Mouse (Mus musculus): ENCODE data around the gene Gpd1.
A peak's percentile ranks its signal among the peaks of the same experiment; 100 is the strongest.
"Not testable (repeated sequence)": the region's sequence is repeated elsewhere in the genome, so short reads cannot be mapped to it uniquely, and the experiment has no call there.

The Gpd1 gene

DNA sequence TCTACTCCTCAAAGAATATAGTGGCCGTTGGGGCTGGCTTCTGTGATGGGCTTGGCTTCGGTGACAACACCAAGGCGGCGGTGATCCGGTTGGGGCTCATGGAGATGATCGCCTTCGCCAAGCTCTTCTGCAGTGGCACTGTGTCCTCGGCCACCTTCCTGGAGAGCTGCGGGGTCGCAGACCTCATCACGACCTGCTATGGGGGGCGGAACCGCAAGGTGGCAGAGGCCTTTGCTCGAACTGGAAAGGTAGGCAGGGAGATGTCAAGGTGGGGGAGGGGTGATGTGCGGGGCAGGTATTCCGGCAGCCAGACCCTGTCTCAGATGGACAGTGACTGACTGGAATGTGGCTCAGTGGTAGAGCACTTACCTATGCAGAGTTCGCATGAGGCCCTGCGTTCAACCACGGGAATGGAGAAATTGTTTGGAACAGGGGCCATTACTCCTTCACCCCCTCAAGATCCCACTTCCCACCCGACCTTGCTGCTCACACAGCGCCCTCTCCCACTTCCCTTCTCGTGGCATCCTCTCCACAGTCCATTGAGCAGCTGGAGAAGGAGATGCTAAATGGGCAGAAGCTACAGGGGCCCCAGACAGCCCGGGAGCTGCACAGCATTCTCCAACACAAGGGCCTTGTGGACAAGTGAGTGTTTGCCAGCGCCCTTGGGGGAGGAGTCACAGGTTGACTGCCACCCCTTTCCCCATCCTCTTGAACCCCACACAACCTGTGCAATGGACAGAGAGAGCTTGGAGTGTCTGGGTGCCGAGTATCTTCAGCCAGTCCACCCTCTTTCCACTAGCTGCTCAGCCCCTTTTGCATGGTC is 4.8 kb downstream of the Gpd1 start:
- DNase-seq (ENCODE audit: low read depth, low spot score) = no peak

DNA sequence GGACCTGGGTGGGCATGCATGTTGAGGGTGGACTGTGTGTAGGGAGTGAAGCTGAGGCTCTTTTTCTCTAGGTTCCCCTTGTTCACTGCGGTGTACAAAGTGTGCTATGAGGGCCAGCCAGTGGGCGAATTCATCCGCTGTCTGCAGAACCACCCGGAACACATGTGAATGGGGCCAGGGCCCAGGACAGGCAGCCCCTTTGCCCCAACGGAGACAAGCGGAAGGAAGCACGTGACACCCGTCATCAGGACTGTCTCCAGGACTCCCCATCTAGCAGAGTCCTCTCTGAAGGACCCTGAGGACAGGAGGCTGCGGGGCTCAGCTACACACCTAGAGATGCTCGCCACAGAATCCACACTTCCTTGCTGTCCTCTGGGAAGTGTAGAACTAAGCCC is 5.8 kb downstream of the Gpd1 start:
- DNase-seq (ENCODE audit: low read depth, low spot score) = no peak

DNA sequence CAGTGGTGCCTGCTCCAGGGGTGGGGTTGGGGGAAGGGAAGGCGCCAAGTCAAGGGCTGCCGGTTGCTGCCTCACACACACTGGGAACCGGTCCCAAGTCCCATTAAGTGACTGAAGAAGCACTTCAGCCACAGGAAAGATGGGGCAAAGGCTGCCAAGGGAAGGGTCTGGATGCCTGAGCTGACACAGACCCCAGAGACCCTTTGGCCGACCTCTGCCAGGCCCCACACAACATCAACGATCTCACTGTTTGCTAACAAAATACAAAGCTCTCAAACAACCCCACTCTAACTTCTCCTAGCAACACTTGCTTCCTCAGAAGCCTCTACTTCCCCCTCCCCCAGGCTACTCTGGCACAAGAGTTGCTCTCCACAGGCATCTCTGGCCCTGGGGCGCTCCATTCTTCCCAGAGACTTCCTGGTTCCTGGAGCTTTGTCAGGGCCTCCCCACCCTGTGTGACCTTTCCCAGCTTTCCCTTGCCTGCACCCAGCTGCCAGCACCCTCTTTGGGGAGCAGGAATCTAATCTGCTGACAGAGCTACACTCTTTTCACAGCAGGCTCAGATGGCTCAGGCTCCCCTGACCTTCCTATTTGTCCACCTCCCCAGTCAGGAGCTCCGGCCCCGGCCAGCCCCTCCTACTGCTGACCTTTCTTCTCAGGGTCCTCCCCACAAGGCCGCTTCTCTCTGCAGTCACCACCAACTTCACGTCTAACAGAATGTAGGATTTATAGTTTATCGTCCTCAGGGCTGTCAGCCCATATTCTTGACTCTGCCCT is 6.4 kb downstream of the Gpd1 start:
- DNase-seq (ENCODE audit: low read depth, low spot score) = no peak

DNA sequence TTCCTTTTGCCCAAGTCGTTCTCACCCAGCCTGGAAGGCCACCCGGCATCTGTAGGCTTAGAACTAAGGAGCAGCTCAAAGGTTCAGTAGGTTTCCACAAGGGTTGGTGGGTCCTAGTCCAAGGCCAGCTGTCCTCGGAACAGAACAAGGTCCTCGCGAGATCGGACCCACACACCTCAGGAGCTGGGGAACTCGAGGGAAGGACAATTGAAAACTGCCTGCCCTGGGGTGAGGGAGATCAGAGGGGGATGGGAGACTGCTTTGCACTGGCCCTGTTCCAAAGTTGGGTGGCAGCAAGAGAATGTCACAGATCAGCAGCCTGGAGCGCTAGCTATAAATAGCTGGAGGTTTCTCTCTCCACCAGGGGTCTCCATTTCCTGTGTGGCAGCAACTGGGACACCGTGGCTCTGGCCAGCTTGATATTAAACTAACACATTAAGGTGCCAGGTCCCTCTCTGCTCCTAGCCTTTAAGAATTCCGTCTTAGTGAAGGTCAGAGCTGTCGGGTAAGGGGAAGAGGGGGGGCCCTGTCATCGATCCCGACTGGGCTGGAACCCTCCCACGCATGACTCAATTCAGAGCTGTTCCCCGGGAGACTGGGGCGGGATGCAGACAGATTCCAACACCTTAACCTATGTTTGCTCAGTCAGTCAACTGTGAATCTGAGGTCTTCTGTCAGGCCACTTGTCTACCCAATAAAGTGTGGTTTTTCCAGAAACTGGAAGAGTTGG is 7.1 kb downstream of the Gpd1 start:
- DNase-seq (ENCODE audit: low read depth, low spot score) = peak; percentile 62

DNA sequence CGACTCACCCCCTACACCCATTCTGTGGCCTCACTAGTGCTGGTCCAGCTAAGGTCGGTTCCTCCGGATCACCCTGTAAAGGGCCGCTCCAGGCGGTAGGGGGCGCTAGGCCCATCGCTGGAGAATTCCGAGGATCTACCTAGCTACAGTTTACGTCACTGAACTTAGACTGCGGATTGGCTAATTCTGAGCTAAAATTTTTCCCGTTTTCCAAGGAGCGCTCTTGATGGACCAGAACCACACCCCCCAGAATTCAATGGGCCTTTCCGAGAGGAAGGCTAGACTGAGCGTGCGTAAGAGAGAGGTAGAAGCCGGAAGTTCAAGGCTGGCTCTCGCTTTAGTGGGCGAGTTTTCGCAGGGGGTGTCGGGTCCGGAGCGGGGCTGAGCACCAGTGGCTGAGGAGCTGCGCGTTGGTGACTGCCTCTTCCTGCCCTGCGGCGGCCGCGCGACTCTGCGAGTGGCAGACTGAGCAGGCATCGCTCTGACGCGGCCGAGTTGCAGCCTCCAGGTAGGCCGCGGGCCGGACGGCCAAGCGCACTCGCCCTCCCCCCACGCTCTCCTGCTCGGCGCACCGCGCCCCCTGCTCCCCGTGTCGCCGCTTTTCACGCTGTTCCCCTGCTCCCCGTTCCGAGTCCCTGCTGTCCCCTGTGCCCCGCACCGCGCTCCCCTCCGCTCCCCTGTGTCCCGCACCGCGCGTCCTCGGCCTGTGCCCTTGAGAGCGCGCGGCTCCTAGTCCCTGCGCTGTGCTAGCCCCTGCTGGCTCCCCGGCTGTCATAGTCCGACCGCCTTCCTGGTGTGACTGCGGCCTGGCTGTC is 8.2 kb downstream of the Gpd1 start, which contains the start of gene Cox14:
TSS of gene Cox14 (plus strand) at position 278 of the 815 bp plus-strand sequence.
- peak; percentile 97 for DNase-seq (ENCODE audit: low read depth, low spot score)

DNA sequence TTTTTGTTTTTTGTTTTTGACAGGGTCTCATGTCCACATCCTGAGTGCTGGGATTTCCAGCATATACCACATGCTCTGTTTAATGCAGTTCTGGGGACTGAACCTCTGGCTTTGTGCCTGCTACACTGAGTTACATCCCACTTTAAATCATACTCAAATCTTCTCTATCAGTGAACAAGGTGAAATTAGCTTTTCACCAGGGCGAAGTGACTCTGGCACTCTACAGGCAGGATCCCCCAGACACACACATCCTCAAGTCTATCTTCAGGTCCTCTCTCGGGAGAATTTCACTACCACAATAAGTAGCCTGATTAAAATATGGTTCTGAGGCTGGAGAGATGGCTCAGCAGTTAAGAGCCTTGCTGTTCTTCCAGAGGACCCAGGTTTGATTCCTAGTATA is 9.2 kb downstream of the Gpd1 start:
- DNase-seq (ENCODE audit: low read depth, low spot score) = no peak

DNA sequence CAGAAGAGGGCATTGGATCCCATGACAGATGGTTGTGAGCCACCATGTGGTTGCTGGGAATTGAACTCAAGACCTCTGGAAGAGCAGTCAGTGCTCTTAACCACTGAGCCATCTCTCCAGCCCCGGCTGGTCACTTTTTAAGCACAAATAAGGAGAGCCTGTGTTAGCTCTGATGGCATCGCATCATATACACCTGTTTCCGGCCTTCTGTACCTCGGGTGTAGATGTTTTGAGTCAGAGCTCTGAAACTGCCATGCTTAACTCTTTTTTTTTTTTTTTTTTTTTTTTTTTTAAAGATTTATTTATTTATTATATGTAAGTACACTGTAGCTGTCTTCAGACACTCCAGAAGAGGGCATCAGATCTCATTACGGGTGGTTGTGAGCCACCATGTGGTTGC is 9.7 kb downstream of the Gpd1 start:
- DNase-seq (ENCODE audit: low read depth, low spot score) = not testable (repeated sequence)

DNA sequence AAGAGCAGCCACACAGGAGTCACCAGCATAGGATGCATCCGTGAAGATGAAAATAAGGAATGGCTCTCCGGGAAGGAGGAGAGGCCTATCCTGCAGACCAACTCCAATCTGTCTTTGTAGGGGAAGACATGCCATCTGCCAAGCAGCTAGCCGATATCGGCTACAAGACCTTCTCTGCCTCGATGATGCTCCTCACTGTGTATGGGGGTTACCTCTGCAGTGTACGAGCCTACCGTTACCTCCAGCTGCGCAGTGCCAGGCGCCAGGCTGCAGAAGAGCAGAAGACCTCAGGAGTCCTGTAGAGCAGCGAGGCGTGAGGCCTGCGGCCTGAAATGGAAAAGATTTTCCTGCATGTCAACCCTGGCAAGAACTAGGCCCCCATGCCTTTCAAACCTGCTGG is 10.2 kb downstream of the Gpd1 start:
- DNase-seq (ENCODE audit: low read depth, low spot score) = no peak

DNA sequence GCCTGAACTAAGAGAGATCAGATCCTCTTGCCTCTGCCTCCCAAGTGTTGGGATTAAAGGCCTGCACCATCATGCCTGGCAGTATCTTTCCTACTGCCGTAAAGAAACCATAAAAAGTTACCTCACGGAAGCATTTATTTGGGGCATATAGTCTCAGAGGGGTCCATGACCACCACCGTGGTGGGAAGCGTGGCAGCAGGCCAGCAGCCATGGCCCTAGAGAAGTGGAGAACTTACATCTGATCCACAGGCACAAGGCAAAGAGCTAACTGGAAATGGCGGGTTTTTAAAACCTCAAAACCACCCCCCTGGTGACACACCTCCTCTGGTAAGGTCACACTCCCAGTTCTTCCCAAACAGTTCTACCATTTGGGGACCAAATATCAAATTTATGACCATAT is 10.9 kb downstream of the Gpd1 start:
- DNase-seq (ENCODE audit: low read depth, low spot score) = no peak

DNA sequence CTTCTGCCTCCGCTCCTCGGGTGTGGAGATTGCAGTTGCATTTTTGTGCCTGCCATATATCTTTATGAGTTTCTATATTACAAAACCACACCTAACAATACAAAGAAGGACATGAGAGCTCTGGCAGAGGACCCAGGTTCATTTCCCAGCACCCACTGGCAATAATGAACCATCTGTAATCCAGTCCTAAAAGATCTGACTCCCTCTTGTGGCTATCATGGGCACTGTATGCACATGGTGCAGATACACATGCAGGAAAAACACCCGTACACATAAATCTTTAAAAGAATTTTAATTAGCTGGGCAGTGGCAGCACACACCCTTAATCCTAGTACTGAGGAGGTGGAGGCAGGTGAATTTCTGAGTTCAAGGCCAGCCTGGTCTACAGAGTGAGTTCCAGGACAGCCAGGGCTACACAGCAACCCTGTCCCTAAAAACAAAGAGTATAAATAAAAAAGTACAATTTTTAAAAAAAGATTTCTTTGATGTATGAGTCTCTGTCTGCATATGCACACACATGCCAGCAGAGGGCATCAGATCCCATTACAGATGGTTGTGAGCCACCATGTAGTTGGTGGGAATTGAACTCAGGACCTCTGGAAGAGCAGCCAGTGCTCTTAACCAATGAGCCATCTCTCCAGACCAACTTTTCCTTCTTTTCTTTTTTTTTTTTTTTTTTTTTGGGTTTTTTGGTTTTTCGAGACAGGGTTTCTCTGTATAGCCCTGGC is 11.9 kb downstream of the Gpd1 start:
- no peak for DNase-seq (ENCODE audit: low read depth, low spot score)

DNA sequence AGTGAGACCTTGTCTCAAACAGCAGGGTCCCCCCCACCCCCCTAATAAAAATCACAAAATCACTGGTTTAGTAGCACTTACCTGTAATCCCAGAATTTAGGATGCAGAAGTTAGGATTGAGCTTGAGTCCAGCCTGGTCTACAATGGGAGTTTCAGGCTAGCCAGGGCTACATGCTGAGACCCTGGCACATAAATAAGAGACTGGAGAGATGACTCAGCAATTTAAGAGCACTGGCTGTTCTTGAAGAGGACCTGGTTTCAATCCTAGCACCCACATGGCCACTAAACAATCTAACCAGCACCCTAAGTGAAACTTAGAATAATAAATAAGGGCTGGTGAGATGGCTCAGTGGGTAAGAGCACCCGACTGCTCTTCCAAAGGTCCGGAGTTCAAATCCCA is 13.9 kb downstream of the Gpd1 start:
- no peak for DNase-seq (ENCODE audit: low read depth, low spot score)

DNA sequence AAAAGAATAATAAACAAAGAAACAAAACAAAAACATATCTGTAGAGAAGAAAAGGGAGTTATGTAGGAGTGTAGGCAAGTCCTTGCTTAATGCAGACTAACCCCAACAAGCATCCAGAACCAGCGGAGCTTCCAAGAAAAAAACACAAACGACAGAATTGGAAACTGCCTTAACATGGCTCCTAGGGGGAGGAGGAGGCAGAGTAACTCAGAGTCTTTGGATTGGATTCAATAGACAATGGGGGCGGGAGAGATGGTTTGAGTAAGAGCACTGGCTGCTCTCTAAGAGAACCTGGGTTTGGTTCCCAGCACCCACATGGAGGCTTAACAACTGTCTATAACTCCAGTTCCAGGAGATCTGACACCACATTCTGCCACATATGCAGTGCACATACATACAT is 14.4 kb downstream of the Gpd1 start:
- DNase-seq (ENCODE audit: low read depth, low spot score) = no peak

DNA sequence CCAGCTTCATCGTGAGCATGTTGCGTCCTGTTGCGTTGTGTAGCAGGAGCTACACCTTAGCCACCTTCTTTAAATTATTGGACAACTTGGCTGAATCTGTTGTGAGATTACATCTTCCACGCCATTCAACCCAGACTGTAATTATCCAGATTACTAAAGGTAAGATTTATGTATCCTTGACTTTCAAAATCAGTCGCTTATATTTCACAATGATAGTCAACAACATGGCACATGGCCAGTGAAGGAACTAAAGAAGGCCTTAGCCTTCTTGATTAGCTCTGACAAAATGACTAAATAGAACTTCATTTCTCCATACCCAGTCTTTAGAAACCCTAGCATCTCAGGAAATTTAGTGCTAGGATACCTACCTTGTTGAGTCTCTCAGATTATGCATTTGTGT is 15.9 kb downstream of the Gpd1 start:
- DNase-seq (ENCODE audit: low read depth, low spot score) = no peak

DNA sequence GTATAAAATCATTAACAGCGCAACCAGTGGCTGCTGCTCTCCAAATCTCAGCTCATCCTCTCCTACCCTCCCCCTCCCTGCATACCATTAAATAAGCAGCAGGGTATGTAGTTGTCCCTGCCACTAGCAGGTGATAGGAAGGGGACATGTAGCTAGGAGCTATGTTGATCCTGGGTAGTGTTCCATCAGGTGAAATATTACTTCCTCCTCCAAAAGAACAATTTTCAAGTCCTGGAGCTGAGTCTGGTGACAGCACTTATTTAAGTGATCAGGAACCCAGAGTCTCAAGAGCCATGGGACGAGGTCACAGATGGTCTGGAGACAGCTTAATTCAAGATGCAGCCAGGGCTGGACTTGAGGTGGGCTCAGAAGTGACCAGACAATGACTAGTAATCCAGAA is 18.3 kb downstream of the Gpd1 start:
- DNase-seq (ENCODE audit: low read depth, low spot score) = no peak

DNA sequence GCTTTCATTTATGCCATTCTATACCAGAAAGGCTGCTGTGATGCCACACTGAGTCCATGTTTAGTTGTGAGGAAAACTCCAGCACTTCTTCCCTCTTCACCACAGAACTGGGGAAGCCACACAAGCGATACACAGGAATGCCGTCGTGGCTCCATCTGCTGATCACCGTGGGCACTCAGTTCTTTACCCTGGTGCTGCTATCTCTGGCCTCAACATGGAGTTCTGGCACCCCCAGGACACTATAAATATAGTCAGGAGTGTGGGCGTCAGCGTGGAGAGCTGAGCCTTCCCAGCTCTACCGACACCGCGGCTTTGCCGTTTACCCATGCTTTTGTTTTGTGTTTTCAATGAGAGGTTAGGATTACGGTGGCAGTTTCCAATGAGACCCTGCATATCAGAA is 19.4 kb downstream of the Gpd1 start:
- DNase-seq (ENCODE audit: low read depth, low spot score) = no peak

DNA sequence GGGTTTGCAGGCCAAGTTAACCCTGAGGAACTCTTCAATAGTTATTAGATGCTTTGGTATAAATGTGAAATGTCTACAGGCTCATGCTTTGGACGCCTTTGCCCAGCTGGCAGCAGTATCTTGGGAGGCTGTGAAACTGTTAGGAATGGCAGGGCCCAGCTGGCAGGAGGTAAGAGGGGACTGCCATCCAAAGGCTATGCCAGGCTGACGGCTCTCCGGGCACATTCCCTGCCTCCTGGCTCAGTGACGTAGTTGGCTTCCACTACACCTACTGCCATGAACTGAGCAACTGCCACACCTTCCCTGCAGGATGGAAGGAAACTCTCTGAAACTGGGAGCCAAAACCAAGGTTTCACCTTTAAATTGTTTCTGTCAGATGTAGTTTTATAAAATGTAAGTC is 22.9 kb downstream of the Gpd1 start:
- no peak for DNase-seq (ENCODE audit: low read depth, low spot score)

DNA sequence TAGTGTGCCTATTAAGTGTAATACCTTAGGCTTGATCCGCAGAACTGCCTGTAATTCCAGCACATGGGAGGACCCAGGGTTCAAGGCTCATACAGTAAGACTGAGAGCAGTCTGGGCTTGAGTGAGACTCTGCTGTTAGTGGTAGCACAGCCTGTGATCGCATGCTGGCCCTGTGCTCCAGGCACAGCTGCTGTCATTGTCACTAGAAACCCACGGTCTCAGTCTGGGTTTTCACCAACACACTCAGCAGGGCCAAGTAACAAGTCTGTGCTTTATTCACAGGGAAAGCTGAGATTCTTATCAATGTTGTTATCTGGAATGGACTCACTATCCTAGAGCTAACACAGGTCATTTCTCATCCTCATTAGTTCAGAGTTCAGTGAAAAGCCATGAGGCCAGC is 36.9 kb downstream of the Gpd1 start:
- no peak for DNase-seq (ENCODE audit: low read depth, low spot score)

DNA sequence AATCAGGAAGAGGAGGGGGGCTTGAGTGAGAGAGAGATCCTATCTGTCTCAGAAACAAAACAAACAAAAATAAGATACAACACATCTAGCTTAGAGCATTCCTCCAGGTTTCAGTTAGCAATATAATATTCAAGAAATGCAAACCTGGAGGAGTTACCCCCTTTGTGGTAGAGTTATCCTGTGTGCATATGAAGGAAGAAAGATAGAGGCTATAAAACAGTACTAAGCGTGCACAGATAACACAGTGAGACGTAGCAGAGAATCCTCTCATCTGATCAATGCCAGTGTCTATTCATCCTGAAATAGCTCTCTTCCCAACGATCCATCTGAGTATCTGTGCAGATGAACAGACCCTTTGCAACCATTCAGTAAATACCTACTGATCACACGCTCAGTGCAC is 50.2 kb downstream of the Gpd1 start:
- no peak for DNase-seq (ENCODE audit: low read depth, low spot score)

DNA sequence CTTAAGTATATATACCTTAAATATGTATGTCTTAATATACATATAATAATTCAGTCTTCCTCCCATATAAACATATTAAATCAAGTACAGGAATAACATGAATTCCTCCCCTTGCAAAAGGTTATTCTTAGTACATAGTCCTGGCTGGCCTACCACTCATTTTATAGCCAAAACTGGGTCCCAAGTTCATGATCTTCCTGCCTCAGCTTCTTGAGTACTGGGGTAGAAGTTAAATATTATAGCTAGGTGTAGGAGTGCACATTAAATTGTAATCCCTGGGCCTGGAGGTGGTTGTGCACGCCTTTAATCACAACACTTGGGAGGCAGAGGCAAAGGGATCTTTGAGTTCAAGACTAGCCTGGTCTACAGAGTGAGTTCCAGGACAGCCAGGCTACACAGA is 51.4 kb downstream of the Gpd1 start:
- DNase-seq (ENCODE audit: low read depth, low spot score) = no peak

DNA sequence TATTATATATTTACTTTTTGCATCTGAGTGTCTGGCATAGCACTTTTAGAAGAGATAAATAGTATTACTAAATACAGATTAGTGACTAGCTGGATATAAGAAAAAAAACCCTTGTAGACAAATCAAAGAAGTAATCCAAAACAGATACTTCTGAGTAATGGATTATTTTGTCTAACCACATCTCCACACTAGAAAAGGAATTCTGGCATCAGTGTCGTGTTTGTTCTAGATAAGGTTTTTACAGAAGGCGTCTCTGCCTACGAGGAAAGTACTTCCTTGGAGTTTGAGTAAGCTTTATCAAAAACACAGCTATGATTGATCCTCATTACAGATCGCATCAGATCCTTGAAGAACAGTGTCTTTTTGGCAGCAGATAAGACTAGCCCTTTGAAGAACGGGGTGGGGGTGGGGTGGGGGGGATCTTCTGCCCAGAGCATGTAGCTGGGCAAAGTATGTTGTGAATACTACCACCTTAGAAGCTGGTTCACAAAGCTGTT is 53.7 kb downstream of the Gpd1 start:
- no peak for DNase-seq (ENCODE audit: low read depth, low spot score)

Data from retina, postnatal 7 days (tissue).